Mouse (Mus musculus): ENCODE measurements around the gene Fam184a. TPM values are rescaled to one million over a fixed set of nuclear protein-coding genes. Genes with fewer than 3 reads are reported as not detected.
A peak's percentile ranks its signal among the peaks of the same experiment; 100 is the strongest.
"Not testable (repeated sequence)": the region's sequence is repeated elsewhere in the genome, so short reads cannot be mapped to it uniquely, and the experiment has no call there.

Fam184a gene
- total RNA-seq, 1 experiment from 2014 or later, result 2.5 TPM

DNA sequence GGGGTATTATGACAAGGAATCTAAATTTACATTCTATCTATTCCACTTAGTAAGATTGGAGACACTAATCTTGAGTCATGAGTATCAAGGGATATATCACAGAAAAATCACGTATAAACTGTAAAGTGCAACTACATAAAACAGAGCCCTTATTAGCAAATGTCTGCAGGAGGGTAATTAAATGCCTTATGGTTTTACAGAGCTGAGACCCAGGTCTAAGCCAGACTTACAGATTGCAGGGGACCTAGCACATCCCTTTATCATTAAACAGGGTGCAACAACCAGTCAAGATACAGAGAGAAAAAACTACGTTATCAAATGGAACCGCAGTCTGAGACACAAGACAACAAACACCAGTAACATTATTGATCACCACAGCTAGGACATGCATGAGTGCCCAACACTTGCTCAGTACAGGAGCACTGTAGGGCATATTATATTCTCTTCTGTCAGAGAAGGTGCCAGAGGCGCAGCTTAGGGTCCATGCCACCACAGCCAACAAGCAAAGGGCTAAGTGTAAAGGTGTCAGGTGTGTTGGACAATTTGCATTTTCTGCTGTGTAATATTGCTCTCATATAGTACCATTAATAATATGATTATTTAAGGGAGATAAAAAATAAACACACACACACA is 61.9 kb downstream of the Fam184a start:
- DNase-seq, result no peak

DNA sequence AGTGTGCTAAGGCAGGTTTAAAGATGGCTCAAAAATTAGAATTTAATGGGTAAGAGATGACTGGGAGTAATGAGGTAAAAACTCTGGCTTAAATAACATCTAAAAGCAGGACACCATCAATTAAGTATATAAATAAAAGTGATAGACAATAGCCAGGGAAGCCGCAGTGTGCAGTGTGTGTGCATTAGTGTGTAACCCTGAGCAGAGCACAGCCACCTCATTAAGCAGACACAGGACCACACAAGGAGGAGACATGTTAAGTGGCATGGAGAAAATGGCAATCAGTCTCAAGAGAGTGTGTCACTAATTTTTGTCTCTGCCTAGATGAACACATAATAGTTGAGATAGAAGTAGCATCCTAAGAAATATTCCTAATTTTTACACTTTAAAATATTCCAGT is 62.4 kb downstream of the Fam184a start:
- DNase-seq, result no peak

DNA sequence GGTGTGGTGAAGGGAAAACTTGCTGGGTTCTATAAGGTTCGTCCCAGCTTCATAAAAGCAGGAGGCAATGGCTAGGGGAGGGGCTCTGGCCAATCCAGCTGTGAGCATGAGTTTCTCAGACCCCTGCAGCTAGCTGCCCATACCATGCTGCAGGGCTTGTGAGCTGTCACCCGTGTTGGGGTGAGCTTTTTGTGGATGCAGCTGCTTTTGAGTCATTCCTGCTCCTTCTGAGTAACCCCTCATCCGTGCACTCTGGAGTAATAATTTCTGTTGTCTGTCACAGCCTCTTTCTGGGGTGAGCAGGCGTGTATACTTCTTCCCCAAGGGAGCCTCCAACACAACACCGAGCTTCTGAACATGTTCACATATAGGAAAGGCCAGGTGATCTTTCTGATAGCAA is 63.0 kb downstream of the Fam184a start:
- DNase-seq, result no peak

DNA sequence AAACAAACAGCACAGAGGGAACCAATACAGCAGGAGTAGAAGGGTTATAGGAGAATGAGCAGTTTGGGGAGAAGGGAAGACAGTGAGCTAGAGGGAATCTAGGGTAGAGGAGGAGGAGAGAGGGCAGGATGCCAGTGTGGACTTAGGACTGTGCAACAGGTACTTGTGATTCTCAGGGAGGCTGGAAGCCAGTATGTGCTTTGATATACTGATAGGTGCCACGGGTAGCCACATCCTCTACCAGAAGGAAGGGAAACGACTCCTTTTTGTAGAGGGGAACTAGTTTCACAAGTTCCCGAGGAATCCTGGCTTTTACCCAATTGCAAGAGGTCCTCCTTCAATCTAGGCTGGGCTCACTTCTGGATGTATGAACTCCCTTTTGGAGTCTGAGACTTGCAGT is 65.1 kb downstream of the Fam184a start:
- no peak for DNase-seq

DNA sequence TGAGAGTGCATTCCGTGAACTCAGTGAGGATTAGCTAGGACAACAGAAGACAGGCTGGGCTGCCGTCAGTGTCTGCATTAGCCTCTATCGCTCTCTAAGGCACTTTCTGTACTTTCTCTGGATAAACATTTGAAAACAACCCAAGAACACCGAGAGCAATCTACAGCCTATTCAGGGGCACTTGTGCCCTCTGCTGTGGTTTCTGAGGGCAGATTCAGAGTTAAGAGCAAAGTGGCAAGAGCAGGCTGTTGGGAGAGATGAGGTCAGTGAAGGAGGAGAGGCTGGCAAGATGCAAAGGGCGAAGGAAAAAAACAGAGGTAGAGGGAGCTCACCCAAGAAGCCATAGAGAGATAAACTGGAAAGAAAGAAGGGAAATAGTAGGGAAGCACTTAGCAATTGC is 67.7 kb downstream of the Fam184a start:
- no peak for DNase-seq

DNA sequence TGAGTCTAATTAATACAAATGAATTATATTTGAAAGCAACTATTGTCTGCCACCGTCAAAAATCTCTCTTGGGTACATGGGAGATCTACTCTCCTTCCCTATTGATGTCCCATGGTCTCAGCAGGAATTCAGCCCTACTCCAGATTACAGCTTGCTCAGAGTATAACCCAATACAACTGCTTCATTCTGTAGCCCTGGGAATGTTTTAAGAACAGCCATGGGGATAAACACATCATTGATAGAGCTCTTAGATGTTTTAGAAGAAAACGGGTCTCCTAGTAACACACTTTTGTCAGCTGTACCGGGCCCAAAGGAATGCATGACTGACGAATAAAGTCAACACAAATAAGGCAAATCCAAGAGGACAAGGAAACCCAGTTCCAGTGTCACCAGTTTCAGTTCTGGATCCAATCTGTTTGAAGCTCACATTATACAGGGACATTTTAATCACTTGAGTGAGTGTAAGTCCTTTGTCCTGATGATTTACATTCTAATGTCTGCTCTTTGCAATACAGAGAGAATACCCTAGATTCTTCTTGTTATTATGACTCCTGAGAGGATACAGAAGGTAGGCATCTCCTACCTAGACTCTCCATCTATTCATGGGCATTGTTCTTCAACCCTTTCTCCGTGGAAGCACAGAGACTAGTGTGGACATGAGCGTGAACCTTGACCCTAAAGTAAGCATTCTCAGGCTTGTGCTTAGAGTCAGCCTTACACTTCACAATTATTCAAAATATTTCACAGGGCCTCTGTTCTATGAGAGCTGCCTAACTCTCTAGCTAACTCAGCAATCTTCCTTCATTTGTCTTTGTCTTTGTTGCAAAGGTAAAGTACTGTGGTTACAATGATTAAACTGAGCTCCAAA is 71.0 kb downstream of the Fam184a start:
- DNase-seq, result no peak

DNA sequence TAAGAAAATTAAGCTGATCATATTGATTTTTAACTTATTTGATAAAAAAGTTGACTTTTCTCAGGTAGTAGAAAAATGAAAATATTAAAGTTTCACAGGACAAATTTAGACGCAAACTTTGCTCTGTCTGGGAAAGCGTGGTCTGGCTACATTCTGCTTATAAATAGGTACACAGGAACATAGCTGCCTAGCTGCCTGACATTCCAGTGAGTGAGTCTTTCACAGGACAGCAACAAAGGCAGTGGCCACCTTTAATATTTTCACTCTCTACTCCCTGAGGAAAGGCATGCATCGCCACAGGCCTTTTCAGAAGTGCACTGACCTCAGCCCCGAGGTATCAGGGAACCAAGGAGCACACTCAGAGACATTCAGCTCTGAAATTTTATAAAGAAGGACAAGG is 89.1 kb downstream of the Fam184a start:
- no peak for DNase-seq

DNA sequence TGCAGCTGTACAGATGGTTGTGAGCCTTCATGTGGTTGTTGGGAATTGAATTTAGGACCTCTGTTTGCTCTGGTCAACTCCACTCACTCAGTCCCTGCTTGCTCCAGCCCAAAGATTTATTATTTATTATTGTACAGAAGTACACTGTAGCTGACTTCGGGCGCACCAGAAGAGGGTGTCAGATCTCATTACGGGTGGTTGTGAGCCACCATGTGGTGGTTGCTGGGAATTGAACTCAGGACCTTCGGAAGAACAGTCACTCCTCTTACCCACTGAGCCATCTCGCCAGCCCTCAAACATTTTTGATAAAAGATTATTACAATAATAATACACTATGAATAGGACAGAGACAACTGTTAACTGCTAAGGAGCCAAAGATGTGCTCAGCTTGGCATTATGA is 96.7 kb downstream of the Fam184a start:
- DNase-seq, result not testable (repeated sequence)

DNA sequence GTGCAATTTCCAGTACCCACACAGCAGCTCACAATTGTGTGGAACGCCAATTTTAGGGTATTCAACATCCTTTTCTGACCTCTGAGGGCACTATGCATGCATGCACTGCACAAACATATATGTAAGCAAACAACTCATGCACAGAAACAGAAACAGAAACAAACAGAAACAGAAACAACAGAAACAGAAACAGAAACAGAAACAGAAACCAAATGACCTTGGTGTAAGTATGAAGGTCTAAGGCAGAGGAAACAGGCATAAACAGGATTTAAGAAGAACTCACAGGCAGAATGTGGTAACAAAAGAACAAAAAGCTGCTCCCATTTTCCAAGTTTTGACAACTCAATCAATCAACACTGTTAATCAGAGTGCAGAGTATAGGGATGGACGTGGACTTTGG is 100.2 kb downstream of the Fam184a start:
- no peak for DNase-seq

DNA sequence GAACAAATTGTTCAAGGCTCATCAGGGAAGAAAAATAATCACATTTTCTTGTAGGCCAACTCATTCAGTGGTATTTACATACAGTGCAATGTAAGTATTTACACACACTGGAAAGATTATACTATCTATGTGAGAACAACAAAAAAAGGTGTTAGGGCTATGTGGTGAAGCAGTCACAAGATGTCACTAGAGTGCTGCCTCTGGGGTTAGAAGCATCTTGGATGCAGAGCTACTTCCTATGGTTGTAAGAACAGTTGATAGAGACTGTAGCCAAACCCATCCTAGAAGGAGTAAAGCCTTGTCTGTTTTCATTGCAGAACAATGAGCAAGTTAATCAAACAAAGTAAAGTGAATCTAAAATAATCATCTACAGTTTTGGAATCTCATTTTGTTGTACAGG is 109.4 kb downstream of the Fam184a start:
- DNase-seq, result no peak

DNA sequence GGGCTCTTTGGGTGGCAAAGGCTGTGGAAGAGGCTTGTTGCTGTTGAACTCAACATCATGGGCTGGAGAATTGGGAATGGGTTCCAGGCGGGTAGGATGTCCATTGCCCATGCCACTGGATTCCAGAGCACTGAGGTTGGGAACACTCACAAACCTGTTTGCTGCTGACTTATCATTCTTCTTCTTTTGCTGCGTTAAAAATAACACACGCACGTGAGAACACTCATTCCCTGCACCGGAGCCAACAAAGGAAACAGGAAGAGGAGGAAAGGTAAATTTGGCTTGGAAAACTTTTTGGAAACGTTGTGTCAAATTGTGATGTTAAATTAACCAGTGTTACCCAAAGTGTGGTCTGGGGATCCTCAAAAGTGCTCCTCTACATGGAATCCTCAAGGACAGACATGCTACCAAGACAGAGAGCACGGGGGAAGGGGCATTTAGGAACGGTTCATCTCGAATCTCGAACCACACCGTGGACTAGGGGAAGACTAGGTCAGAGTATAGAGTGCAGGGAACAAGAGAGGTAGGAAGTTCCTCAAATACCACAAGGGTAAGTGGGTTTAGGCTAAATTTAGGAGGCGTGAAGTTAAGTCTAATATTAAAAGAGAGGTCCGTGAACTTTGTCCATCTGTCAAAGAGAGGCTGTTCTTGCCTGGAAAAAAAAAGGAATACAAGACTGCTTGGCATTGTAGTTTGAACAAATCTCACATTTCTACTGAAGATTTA is 115.5 kb downstream of the Fam184a start:
- no peak for DNase-seq

DNA sequence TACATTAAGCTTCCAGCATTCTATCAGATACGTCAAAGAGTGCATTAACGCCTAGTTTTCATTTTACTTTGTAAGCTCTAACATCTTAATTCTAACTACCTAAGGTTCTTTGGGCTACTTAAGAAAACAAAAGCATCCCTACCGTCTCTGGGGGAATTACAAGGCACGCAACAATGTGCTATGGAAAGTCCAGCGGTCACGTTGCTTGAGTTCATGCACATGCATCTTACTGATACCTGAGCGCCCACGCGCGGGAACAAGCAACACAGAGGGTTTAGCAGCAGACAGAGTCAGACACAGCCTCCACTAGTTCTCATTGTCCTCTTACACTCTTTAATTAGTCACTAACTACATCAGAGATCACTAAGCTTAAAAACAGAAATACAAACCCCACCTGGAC is 116.8 kb downstream of the Fam184a start:
- DNase-seq, result no peak

DNA sequence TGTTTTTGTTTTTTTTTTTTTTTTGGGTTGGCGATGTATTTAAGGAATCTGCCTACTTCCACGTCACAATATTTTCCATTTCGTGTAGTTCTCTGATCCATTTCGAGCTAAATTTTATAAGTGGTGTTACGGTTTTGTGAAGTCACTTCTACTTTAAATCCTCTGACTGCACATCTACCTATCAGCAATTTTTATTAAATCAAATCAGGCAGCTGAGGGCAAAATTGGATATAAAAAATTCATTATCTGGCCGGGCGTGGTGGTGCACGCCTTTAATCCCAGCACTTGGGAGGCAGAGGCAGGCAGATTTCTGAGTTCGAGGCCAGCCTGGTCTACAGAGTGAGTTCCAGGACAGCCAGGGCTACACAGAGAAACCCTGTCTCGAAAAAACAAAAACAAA is 120.6 kb downstream of the Fam184a start, which contains the start of gene Mcm9:
TSS of gene Mcm9 (minus strand) at position 101 of the 400 bp plus-strand sequence.
- not testable (repeated sequence) for DNase-seq

DNA sequence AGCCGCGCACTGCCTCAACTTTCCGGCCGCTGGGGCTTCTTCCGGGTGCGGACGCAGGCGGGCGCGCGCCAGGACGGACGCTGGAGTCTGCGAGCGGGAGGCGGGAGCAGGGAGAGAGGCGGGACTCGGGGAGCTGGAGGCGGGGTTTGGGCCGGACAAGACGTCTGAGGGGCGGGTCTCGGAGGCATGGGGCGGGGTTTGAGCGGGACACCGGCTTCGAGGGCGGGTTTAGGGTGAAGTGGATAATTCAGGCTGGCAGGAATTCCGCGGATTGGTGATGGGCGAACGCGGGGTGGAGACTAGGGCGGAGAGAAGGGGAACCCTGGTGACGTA is 121.0 kb downstream of the Fam184a start:
- peak; percentile 97 for DNase-seq

DNA sequence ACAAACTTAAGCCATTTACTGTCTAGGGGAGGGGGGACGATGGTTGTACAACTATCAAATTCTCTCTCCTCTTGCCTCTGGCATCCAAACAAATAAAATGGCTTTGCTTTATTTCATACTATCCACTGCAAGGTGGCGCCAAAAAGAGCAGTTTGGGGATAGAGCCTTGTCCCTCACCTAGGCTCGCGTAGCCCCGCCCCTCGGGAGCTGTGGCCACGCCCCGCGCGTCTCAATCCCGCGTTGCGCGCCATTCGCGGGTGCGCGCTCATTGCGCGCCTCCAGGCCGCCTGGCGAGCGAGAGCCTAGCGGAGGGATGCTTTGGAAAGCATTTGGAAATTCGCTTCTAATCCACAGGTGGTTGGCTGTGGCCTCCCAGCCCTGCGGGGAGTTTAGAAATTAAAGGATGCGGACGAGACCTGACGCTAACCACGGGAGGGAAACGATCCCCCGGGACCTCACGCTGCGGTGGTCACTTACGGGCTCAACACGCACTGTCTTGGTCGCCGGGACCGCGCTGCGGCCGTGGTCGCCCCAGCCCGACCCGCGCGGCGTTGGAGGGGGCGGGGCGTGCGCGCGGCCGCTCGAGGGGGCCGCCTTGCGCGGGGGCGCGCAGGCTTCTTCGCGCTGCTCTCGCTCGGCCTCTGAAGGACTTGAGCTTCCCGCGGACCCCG is 121.5 kb downstream of the Fam184a start:
- DNase-seq, result peak; percentile 94

DNA sequence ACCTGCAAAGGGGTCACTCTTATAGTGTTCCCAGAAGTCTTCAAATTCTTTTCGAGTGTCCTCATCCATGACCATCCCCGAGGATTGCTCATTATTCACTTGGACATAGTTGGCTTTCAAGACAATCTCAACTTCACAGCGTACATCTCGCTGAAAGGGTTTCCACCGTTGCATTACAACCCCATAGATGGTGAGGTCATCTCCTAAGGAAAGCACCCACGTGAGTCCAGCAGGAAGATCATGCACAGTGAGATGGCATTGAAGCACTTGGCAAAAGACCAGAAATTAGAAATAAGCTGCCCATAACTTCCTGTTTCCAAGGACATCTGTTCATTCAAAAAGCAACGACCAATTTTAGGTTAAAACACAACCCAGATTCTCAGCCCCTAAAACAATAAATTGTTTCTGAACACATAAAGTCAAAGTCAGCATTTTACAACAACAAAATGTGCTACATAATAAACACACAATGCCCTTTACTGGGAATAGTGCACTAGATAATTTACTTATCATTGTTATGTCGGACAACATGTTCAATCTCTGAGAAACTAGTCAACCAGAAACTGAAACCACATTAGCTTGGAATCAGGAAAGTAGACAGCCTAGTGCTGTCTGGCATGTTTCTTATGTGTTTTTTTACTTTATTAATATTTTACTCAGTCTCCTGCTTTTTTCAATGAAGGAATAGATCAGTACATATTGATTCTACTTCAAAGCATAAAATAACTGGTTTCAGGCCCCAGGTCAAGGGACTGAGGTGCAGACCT is 134.9 kb downstream of the Fam184a start:
- no peak for DNase-seq

DNA sequence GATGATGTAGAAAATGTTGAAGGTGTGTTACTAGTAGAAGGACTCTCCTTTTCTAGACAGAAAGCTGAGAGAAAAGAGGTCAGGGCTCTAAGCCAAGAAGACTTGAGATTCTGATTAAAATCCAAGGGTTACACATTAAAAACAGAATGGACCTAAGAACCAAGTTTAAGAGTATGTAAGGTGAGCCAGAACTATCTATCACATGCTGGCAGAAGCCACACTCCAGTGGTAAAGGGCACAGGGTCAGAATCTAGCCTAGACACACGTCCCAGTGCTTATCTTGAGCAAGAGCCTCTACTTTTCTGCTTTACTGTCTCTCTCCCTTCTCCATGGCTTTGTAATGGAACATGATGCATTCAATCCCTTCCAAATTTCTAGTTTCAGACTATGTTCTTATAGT is 137.0 kb downstream of the Fam184a start:
- DNase-seq, result no peak

DNA sequence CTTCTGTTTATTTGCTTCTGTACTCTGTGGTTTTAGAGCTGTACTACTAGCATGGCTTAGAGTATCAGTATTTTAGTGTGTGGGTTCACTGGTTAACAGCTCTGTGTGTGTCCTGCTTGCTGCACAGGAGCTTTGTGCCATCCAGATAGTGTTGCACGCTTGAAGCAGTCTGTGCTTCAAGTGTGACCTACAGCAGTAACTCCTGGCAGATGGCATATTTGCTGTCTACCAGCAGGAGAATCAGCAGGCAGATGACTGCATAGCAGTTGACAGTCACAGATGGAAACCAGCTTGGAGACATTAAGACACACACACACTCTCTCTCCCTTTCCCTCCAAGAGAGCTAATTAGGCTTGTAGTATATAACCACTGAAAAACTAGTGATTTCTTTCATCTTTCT is 138.8 kb downstream of the Fam184a start:
- DNase-seq, result no peak

DNA sequence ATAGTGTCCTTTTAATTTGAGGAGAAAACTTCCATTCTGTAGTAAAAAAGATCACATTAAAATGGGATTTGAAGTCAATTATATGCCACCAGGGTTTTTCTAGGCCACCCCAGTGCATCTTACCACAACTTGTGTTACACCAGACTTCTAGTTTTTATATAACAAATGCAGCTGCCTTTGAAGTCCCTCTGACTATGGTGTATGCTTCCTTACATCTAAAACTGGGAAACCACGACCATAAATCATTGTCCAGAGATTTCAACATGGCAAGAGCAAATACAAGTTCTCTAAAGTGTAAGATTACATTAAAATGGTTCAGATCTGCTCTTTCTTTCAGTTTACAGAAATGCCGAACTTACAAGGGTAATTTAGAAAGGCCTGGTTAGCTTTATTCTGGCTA is 142.6 kb downstream of the Fam184a start:
- DNase-seq, result no peak

DNA sequence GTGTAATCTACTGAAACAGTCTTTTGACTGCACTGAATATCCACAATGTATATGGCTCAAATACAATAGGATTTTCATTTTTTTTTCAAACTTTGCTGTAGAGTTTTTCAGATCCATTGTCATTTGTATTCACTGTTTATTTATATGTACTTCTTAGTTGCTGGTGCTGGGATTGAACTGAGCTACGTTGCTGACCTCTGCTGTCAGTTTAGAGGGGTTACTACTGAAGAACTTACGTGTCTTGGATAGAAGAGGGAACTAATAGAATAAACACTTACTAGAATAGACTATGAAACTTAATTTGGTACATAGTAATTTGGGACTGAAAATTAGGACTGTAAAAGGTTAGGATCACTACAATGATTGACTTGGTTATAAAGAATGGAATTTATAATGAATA is 145.6 kb downstream of the Fam184a start:
- DNase-seq, result no peak

DNA sequence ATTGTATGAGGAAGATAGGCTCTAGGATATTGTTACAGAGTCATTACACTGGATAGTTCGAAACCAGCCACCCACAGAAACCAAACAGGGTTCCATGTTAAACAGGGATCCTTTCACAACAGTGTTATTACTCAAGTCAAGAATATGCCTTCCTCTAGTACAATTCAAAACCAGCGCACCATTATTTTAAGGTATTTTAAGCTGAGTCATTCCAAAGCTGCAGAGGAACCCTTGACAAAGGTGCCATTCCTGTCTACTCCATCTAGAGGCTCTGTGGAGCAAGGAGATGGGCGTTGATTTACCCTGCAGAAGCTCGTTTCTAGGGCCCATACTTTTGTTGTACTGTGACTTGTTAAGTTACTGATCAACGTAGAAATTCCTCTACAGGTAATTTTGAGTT is 152.1 kb downstream of the Fam184a start:
- no peak for DNase-seq
